Mouse (Mus musculus) subcutaneous adipose tissue, adult 2 months (tissue): Measurements from ENCODE around the gene Slc37a1. TPM values are rescaled to one million over a fixed set of nuclear protein-coding genes. Genes with fewer than 3 reads are reported as not detected.

Experiments used
- polyA plus RNA-seq: library from polyadenylated mRNA; depleted of rRNA; stranded (reverse); fragments of >200 nt; gene quantifications from 2 replicates; pipeline ENCODE4 v1.2.3, GENCODE M21; 2012; ENCODE audit warnings: low replicate concordance; rRNA removed

Slc37a1 gene
- polyA plus RNA-seq, result 3.2 and 7.0 TPM in 2 replicates

DNA sequence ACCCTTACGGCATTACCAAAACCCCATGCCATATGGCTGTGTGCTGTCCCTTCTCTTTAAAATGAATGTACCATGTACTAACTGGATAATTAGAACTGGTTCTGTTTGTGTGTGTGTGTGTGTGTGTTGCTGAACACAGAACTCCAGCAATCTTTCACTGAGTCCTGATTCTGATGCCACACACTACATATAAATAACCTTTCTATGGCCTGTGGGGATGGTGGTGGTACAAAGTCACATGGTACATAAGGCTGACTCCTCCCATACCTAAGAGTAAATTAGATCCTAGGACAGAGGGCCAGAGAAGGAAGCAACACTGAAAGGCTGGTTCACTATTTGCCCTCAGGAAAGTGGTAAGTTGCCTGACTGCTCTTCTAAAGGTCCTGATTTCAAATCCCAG, at the start of gene Slc37a1:
Gene Slc37a1, plus strand, starts transcription at position 301 of the 400 bp plus-strand sequence.

DNA sequence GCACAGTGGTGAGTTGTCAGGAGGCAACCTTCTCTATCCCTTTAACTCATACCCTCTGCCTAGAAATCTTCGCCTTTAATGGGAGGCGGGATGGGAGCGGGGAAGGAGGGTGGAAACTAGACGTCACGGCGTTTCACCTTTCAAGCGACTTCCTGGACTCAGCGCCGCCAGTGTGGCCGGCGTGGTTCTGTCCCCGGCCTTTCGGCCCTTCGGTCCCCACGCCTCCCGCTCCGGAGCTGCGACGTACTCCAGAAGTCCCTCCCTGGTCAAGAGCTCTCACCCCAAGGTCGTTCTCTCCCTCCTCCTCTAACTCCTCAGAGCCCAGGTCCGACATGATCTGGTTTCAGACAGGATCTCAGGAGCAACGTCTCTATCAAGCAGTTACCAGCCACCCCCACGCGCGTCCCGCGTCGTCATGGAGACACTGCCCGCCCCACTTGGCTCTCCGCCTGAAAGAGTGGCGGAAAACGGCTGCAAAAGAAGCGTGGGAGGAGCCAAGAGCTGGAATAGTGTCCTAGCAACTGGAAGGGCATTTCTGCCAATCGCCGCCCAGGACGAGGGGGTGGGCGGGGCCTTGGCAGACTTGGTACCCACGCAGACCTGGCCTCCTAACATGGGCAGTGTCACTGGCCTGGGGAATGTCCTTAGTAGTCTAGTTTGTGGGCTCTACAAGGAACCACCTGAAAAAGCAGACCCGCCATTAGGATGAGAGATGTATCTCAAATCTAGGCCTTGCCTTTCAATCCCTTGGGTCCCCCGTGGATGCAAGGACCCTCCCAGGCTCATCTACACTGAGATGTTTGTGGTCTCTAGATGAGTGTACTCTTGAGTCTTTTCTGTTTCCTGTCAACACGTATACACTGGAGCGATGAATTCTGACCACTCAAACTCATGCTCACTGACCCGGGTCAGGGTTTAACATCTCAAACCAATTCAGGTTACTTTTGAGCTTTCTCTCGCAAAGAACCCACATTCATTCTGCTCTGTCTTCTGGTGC, 9.4 kb upstream of the Slc37a1 start, which contains the start of gene Rsph1:
Gene Rsph1, minus strand, starts transcription at position 462 of the 997 bp plus-strand sequence.

DNA sequence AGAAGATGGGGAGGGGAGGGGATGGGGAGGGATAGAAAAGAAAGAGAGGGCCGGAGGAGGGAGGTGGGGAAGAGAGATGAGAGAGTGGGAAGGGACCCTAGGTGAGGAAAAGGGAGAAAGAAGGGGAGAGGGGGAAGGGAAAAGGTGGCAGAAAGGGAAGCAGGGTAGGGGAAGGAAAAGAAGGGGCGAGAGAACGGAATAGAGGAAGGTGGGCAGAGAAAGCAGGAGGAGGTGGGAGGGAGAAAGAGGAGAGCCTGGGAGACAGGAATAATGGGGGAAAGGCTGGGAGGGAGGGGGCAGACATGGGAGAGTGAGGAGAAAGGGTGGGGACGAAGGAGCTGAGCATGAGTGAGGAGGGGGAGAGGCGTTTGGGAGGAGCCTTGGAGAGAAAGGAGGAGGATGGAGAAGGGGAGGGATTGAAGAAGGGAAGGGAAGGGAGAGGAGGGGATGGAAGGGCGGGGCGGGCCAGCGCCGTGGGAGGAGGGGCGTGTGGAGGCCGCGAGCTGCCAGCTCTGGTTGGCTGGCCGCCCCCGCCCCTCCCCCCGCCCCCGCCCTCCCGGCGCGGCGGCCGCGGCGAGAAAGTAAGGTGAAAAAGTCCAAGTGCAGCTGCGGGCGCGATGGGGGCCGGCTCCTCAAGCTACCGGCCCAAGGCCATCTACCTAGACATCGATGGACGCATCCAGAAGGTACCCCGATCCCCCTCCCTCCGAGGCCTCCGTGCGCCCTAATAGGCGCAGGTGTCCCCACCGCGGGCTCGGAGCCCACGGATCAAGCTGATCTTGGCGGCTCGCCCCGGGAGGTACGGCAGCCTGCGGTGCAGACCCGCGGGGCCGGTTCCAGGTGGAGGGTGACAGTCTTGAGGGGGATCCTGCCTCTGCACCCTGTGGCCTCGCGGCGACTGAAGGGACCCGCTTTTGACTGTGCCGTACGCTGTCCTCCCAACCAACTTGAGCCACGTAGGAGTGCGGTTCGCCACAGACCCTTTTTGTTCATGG, 99.4 kb downstream of the Slc37a1 start, which contains the start of gene Pde9a:
Gene Pde9a, plus strand, starts transcription at position 540 of the 995 bp plus-strand sequence.

Other genes with a start within 250 kb of the Slc37a1 start
- gene Abcg1, start 229.1 kb upstream of the Slc37a1 start, polyA plus RNA-seq, result 11.7 and 15.1 TPM in 2 replicates
- gene Tff3, start 157.1 kb upstream of the Slc37a1 start, polyA plus RNA-seq, result 1.1 and 1.4 TPM in 2 replicates
- gene Tff2, start 142.5 kb upstream of the Slc37a1 start, polyA plus RNA-seq, result 0.26 TPM in 1 of 2 replicates, not detected in the other
- gene Tff1, start 121.5 kb upstream of the Slc37a1 start, polyA plus RNA-seq, result not detected in 2 replicates
- not detected in 2 replicates for gene Tmprss3, start 87.8 kb upstream of the Slc37a1 start, polyA plus RNA-seq
- 0.80 and 1.0 TPM in 2 replicates for gene Ubash3a, start 78.9 kb upstream of the Slc37a1 start, polyA plus RNA-seq
- 0.23 and 0.72 TPM in 2 replicates for gene Rsph1, start 9.4 kb upstream of the Slc37a1 start, polyA plus RNA-seq
- 20.5 and 50.2 TPM in 2 replicates for gene Pde9a, start 99.4 kb downstream of the Slc37a1 start, polyA plus RNA-seq
- gene Wdr4, start 233.2 kb downstream of the Slc37a1 start, polyA plus RNA-seq, result 33.4 and 47.8 TPM in 2 replicates
- gene Ndufv3, start 233.3 kb downstream of the Slc37a1 start, polyA plus RNA-seq, result 260 and 402 TPM in 2 replicates